Comparison of ENCODE assay signal across 19 mouse cellular contexts in the genomic region with DNA sequence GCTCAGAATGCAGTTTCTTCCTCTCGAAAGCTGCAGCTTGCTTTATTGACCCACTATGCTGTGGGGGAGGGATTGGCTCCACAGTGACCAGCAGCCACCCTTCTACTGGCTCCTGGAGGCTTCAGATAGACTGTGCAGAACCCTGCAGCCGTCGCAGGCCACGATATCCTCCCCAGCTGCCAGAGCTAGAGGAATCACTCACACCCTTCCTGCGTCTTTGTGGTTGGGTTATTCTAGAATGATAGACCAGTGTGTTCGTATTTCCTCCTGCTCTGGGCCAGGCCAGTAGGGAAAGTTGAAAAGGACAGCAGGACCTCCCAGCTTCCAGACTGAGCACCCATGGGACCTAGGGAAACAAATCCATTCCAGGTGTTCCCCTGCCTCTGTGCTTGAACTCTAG. TPM values are rescaled to one million over a fixed set of nuclear protein-coding genes. Genes with fewer than 3 reads are reported as not detected.
DNase-seq lines count a peak whose midpoint lies in the region; ATAC-seq lines count a peak whose summit lies in the region.
"Had no signal": no experiment of that assay in that cellular context is flagged by ENCODE, and none has a peak within 500 bp of the region (broad histone marks: within the 10 kb centered on the region; RNA-seq: fewer than 3 reads in every experiment).

No protein-coding gene starts in this region.

- peak; percentile 33 for DNase-seq in kidney, adult 11 months
- peak; percentile 24 to 32 for DNase-seq in kidney, adult 8-10 months
- no peak for DNase-seq in thymus, postnatal 25 days
- DNase-seq in frontal cortex, adult 2 months (ENCODE audit: extremely low spot score in 1 of 2, low spot score in 1 of 2): no peak
- DNase-seq in limb, embryonic 10.5 days (ENCODE audit: low spot score): no peak
- DNase-seq: cerebellum, adult 8-10 months; layer of hippocampus, adult 9-11 months; left cerebral cortex, postnatal 4 days; thymus, postnatal 4 days had no signal

- H3K4me3 ChIP-seq in kidney, embryonic 14.5 days (ENCODE audit: low read length): no peak overlapping the region
- no peak overlapping the region for H3K4me3 ChIP-seq in brown adipose tissue, adult 24 weeks (ENCODE audit: insufficient read depth, low read depth, low read length)
- H3K4me3 ChIP-seq in limb, embryonic 10.5 days: no peak overlapping the region
- H3K4me3 ChIP-seq: embryonic facial prominence, embryonic 13.5 days; left cerebral cortex, adult 2 months; midbrain, embryonic 13.5 days; neural tube, embryonic 13.5 days had no signal

- no peaks in the 10 kb centered on the region for H3K36me3 ChIP-seq in kidney, embryonic 14.5 days (ENCODE audit: control insufficient read depth, insufficient read depth, low read length)
- no peaks in the 10 kb centered on the region for H3K36me3 ChIP-seq in limb, embryonic 10.5 days
- H3K36me3 ChIP-seq: embryonic facial prominence, embryonic 13.5 days; midbrain, embryonic 13.5 days; neural tube, embryonic 13.5 days had no signal

- H3K9ac ChIP-seq in kidney, embryonic 14.5 days (ENCODE audit: low read depth, low read length): no peak overlapping the region
- H3K9ac ChIP-seq: embryonic facial prominence, embryonic 13.5 days; midbrain, embryonic 13.5 days; neural tube, embryonic 13.5 days had no signal

- H3K4me2 ChIP-seq in kidney, embryonic 14.5 days (replicated peaks; ENCODE audit: low read depth, low read length): no peak overlapping the region
- H3K4me2 ChIP-seq: embryonic facial prominence, embryonic 13.5 days; midbrain, embryonic 13.5 days; neural tube, embryonic 13.5 days had no signal

- H3K4me1 ChIP-seq in kidney, embryonic 14.5 days (ENCODE audit: control insufficient read depth, insufficient read depth, low read length): no peaks in the 10 kb centered on the region
- H3K4me1 ChIP-seq in brown adipose tissue, adult 24 weeks (ENCODE audit: control insufficient read depth, insufficient read depth, insufficient read length, low read length): peaks cover 43% of the 10 kb centered on the region
- peaks cover 24% of the 10 kb centered on the region for H3K4me1 ChIP-seq in limb, embryonic 10.5 days

- H3K9me3 ChIP-seq in kidney, embryonic 14.5 days (ENCODE audit: control insufficient read depth, low read length): no peaks in the 10 kb centered on the region
- no peaks in the 10 kb centered on the region for H3K9me3 ChIP-seq in limb, embryonic 10.5 days (replicated peaks)
- H3K9me3 ChIP-seq: embryonic facial prominence, embryonic 13.5 days; midbrain, embryonic 13.5 days; neural tube, embryonic 13.5 days had no signal

- no peaks in the 10 kb centered on the region for H3K27me3 ChIP-seq in kidney, embryonic 14.5 days (ENCODE audit: control insufficient read depth, insufficient read depth, low read length)
- H3K27me3 ChIP-seq in limb, embryonic 10.5 days (ENCODE audit: low read depth, poor library complexity, severe bottlenecking): no peaks in the 10 kb centered on the region
- H3K27me3 ChIP-seq: embryonic facial prominence, embryonic 13.5 days; midbrain, embryonic 13.5 days; neural tube, embryonic 13.5 days had no signal

- H3K27ac ChIP-seq in kidney, embryonic 14.5 days (ENCODE audit: low read depth, low read length): no peak overlapping the region
- peak overlapping the region; percentile 22; the same call in 1 of the 2 replicates for H3K27ac ChIP-seq in brown adipose tissue, adult 24 weeks (replicated peaks; ENCODE audit: low read depth, low read length)
- H3K27ac ChIP-seq in limb, embryonic 10.5 days: no peak overlapping the region
- H3K27ac ChIP-seq: embryonic facial prominence, embryonic 13.5 days; kidney, postnatal 0 days; left cerebral cortex, adult 2 months; midbrain, embryonic 13.5 days; neural tube, embryonic 13.5 days had no signal

- no peak for ATAC-seq in kidney, embryonic 14.5 days (ENCODE audit: low FRiP score, low TSS enrichment)
- peak; percentile 50 for ATAC-seq in common myeloid progenitor, adult 5-6 weeks (replicated peaks; ENCODE audit: low read depth, poor library complexity, severe bottlenecking)
- ATAC-seq: forebrain, embryonic 14.5 days; midbrain, embryonic 13.5 days had no signal

- WGBS in kidney, embryonic 14.5 days: 43% methylated on average over 6 of the region's 6 CpGs
- 78% methylated on average over 6 of the region's 6 CpGs for WGBS in limb, embryonic 10.5 days

RNA-seq across cellular contexts. Expression of gene Fgd5, which starts 39.7 kb away (rescaled TPM):
- 9.7 and 14.0 TPM in 2 replicates for polyA plus RNA-seq in kidney, embryonic 14.5 days (2014; fragmentation: Nextera tagmentation; extraction: Ambion mirVana)
- polyA plus RNA-seq in brown adipose tissue, adult 24 weeks (2012; ENCODE audit: insufficient read depth, insufficient read length, missing spikeins): 3.8 and 8.7 TPM in 2 replicates
- total RNA-seq in common myeloid progenitor, adult 5-6 weeks (2017): 0.55 and 2.6 TPM in 2 replicates
- polyA plus RNA-seq in frontal cortex, adult 2 months (2012; rRNA removed): 4.9 and 5.0 TPM in 2 replicates
- 7.0 and 8.0 TPM in 2 replicates for polyA plus RNA-seq in limb, embryonic 10.5 days (2016; fragmentation: Nextera tagmentation; extraction: Ambion mirVana)
- total RNA-seq: megakaryocyte, adult 5-6 weeks had no signal

Comparison
In these comparisons a context has a peak if more than half of its experiments do, and no peak if none do; other contexts are left out.
1. DNase-seq: peak in kidney, adult 11 months (single experiment) and kidney, adult 8-10 months (2 of 2); none in thymus, postnatal 25 days (single experiment), frontal cortex, adult 2 months (0 of 2) and limb, embryonic 10.5 days (single experiment).